Mouse (Mus musculus) kidney, adult 10 weeks (tissue): ENCODE results near the gene Aldh1a2. TPM values are rescaled to one million over a fixed set of nuclear protein-coding genes. Genes with fewer than 3 reads are reported as not detected.

Experiments
- polyA plus RNA-seq: library from polyadenylated mRNA; stranded (reverse); fragments of 350-450 nt; fragmentation: Illumina TruSeq; extraction: RNeasy Lipid Tissue Mini Kit (QIAGEN cat#74804); gene quantifications from one replicate; pipeline ENCODE4 v1.2.3, GENCODE M21; 2014; ENCODE audit warnings: low read depth, low replicate concordance

Aldh1a2 gene
- 6.7 TPM for polyA plus RNA-seq

GRCm38 (mm10) chr9:71215248-71216035, at the start of gene Aldh1a2:
Gene Aldh1a2, plus strand, starts transcription at chr9:71215789.

GRCm38 (mm10) chr9:71168511-71168910, 47.1 kb upstream of the Aldh1a2 start, which contains the start of gene Aqp9:
Gene Aqp9, minus strand, starts transcription at chr9:71168682.

Other genes with a start within 250 kb of the Aldh1a2 start
- gene Aqp9, start 47.1 kb upstream of the Aldh1a2 start, polyA plus RNA-seq, result not detected